Comparison of ENCODE assay signal across 8 mouse cellular contexts in genomic region chr2:166175145-166175544, GRCm38 (mm10). TPM values are rescaled to one million over a fixed set of nuclear protein-coding genes. Genes with fewer than 3 reads are reported as not detected.
DNase-seq lines count a peak whose midpoint lies in the region; ATAC-seq lines count a peak whose summit lies in the region.

No protein-coding gene starts in this region.

- H3K27ac ChIP-seq in kidney, embryonic 16.5 days (ENCODE audit: low read length): peak overlapping the region; percentile 35; the same call in 1 of the 2 replicates
- peak overlapping the region; percentile 70; the same call in 1 of the 2 replicates for H3K27ac ChIP-seq in hindbrain, embryonic 10.5 days
- no peak overlapping the region for H3K27ac ChIP-seq in midbrain, embryonic 12.5 days (replicated peaks)
- no peak overlapping the region for H3K27ac ChIP-seq in liver, embryonic 11.5 days (ENCODE audit: low read depth, low read length)

- H3K36me3 ChIP-seq in kidney, embryonic 16.5 days (ENCODE audit: insufficient read depth, low read length): no peaks in the 10 kb centered on the region
- no peaks in the 10 kb centered on the region for H3K36me3 ChIP-seq in hindbrain, embryonic 10.5 days
- H3K36me3 ChIP-seq in midbrain, embryonic 12.5 days: no peaks in the 10 kb centered on the region
- H3K36me3 ChIP-seq in liver, embryonic 11.5 days (ENCODE audit: control insufficient read depth, insufficient read depth, low read length): no peaks in the 10 kb centered on the region

- H3K27me3 ChIP-seq in kidney, embryonic 16.5 days (ENCODE audit: insufficient read depth, low read length): no peaks in the 10 kb centered on the region
- H3K27me3 ChIP-seq in hindbrain, embryonic 10.5 days (ENCODE audit: insufficient read depth, poor library complexity, severe bottlenecking): peaks cover 62% of the 10 kb centered on the region
- peaks cover 59% of the 10 kb centered on the region for H3K27me3 ChIP-seq in midbrain, embryonic 12.5 days
- H3K27me3 ChIP-seq in liver, embryonic 11.5 days (replicated peaks; ENCODE audit: control insufficient read depth, insufficient read depth, low read length): no peaks in the 10 kb centered on the region; the same call in 1 of the 2 replicates

- H3K4me2 ChIP-seq in kidney, embryonic 16.5 days (replicated peaks; ENCODE audit: low read depth, low read length): no peak overlapping the region
- no peak overlapping the region for H3K4me2 ChIP-seq in midbrain, embryonic 12.5 days (replicated peaks)
- H3K4me2 ChIP-seq in liver, embryonic 11.5 days: no peak overlapping the region

- no peak overlapping the region for H3K9ac ChIP-seq in kidney, embryonic 16.5 days (replicated peaks; ENCODE audit: low read length)
- no peak overlapping the region for H3K9ac ChIP-seq in midbrain, embryonic 12.5 days (replicated peaks)
- H3K9ac ChIP-seq in liver, embryonic 11.5 days (ENCODE audit: low read depth, low read length): no peak overlapping the region

- 11% methylated on average over 3 of the region's 3 CpGs for WGBS in kidney, embryonic 16.5 days
- WGBS in hindbrain, embryonic 10.5 days: 23% methylated on average over 3 of the region's 3 CpGs
- 29% methylated on average over 3 of the region's 3 CpGs for WGBS in midbrain, embryonic 12.5 days
- 25% methylated on average over 3 of the region's 3 CpGs for WGBS in liver, embryonic 11.5 days

- no peak for DNase-seq in kidney, postnatal 4 days
- DNase-seq in brain, adult 2 months (ENCODE audit: low read depth, low spot score): peak; percentile 68
- no peak for DNase-seq in hindbrain, embryonic 10.5 days (ENCODE audit: low spot score)
- no peak for DNase-seq in cerebellum, postnatal 25 days
- no peak for DNase-seq in liver, embryonic 11.5 days (ENCODE audit: low spot score)
- DNase-seq in heart, adult 8-10 months (ENCODE audit: low spot score): no peak

- H3K4me1 ChIP-seq in kidney, embryonic 16.5 days (ENCODE audit: insufficient read depth, low read length): peaks cover 34% of the 10 kb centered on the region
- peaks cover 83% of the 10 kb centered on the region for H3K4me1 ChIP-seq in hindbrain, embryonic 10.5 days (replicated peaks)
- peaks cover 33% of the 10 kb centered on the region for H3K4me1 ChIP-seq in midbrain, embryonic 12.5 days
- H3K4me1 ChIP-seq in liver, embryonic 11.5 days (replicated peaks; ENCODE audit: control insufficient read depth, insufficient read depth, low read length): peaks cover 6% of the 10 kb centered on the region

- no peaks in the 10 kb centered on the region for H3K9me3 ChIP-seq in kidney, embryonic 16.5 days (ENCODE audit: low read length)
- H3K9me3 ChIP-seq in hindbrain, embryonic 10.5 days: no peaks in the 10 kb centered on the region
- H3K9me3 ChIP-seq in midbrain, embryonic 12.5 days: no peaks in the 10 kb centered on the region
- no peaks in the 10 kb centered on the region for H3K9me3 ChIP-seq in liver, embryonic 11.5 days (ENCODE audit: control insufficient read depth, low read length)

- ATAC-seq in kidney, embryonic 16.5 days (ENCODE audit: low FRiP score, low TSS enrichment): no peak
- ATAC-seq in midbrain, embryonic 12.5 days (ENCODE audit: low FRiP score, low read depth): 0 out of 2 replicates have a peak, but pooled peaks have one; percentile 17
- ATAC-seq in liver, embryonic 11.5 days (replicated peaks; ENCODE audit: low FRiP score): no peak

- H3K4me3 ChIP-seq in kidney, embryonic 16.5 days (ENCODE audit: low read length): no peak overlapping the region
- H3K4me3 ChIP-seq in hindbrain, embryonic 10.5 days: no peak overlapping the region
- H3K4me3 ChIP-seq in midbrain, embryonic 12.5 days: no peak overlapping the region
- no peak overlapping the region for H3K4me3 ChIP-seq in liver, embryonic 11.5 days (ENCODE audit: low read depth, low read length)

RNA-seq across cellular contexts. Expression of gene Sulf2, which starts 19.7 kb away (rescaled TPM):
- polyA plus RNA-seq in kidney, embryonic 16.5 days (2015; fragmentation: Nextera tagmentation; extraction: Ambion mirVana): 52.7 and 54.8 TPM in 2 replicates
- polyA plus RNA-seq in hindbrain, embryonic 10.5 days (2016; fragmentation: Nextera tagmentation; extraction: Ambion mirVana): 83.8 and 87.8 TPM in 2 replicates
- polyA plus RNA-seq in midbrain, embryonic 12.5 days (2016; fragmentation: Nextera tagmentation; extraction: Ambion mirVana): 76.1 and 113 TPM in 2 replicates
- polyA plus RNA-seq in liver, embryonic 11.5 days (2014; fragmentation: Nextera tagmentation; extraction: Ambion mirVana): 30.3 and 32.4 TPM in 2 replicates
- total RNA-seq in heart, adult 8-10 months (2022): 10 to 100 TPM; 35.9 to 47.8 (median 41.1) TPM

Comparison
In these comparisons a context has a peak if more than half of its experiments do, and no peak if none do; other contexts are left out.
1. H3K27ac ChIP-seq: peak in kidney, embryonic 16.5 days (single experiment) and hindbrain, embryonic 10.5 days (single experiment); none in midbrain, embryonic 12.5 days (single experiment) and liver, embryonic 11.5 days (single experiment).